Mouse (Mus musculus) C2C12 (cell line): Measurements from ENCODE around the gene Tbxas1. TPM values are rescaled to one million over a fixed set of nuclear protein-coding genes. Genes with fewer than 3 reads are reported as not detected.

Source experiments
- H3K27me3 ChIP-seq: one replicate; pipeline ENCODE4 v1.6.1; 2011; ENCODE audit not compliant: control insufficient read depth, insufficient read depth, insufficient read length
- H3K36me3 ChIP-seq: one replicate; pipeline ENCODE4 v1.6.1; 2011; ENCODE audit not compliant: control insufficient read depth, insufficient read depth
- H3K4me3 ChIP-seq: one replicate; pipeline ENCODE4 v1.5.1; 2011; ENCODE audit warnings: mild to moderate bottlenecking, control low read depth; ENCODE audit not compliant: poor library complexity, insufficient read depth, severe bottlenecking
- H3K79me2 ChIP-seq: one replicate; pipeline ENCODE4 v1.6.1; 2011; ENCODE audit not compliant: control insufficient read depth, insufficient read depth
- H3K79me3 ChIP-seq: one replicate; pipeline ENCODE4 v1.6.1; 2011; ENCODE audit warnings: low read depth, control low read depth
- H3ac ChIP-seq: one replicate; pipeline ENCODE3; 2011; ENCODE audit warnings: low read depth; ENCODE audit not compliant: control insufficient read depth, insufficient read length
- CEBPB ChIP-seq: IDR thresholded peaks from one replicate; pipeline ENCODE4 v1.6.1; 2011; ENCODE audit warnings: low read depth, mild to moderate bottlenecking, control low read depth, moderate library complexity
- CTCF ChIP-seq: IDR thresholded peaks from one replicate; pipeline ENCODE4 v1.5.1; 2011; ENCODE audit not compliant: control insufficient read depth, insufficient read depth, insufficient read length
- FOSL1 ChIP-seq: IDR thresholded peaks from one replicate; pipeline ENCODE4 v1.8.0; 2011; ENCODE audit warnings: mild to moderate bottlenecking, low read length; ENCODE audit not compliant: poor library complexity, insufficient read depth, severe bottlenecking
- MAX ChIP-seq: IDR thresholded peaks from one replicate; pipeline ENCODE4 v1.6.1; 2011; ENCODE audit warnings: mild to moderate bottlenecking, control low read depth
- MYOD1 ChIP-seq: IDR thresholded peaks from one replicate; pipeline ENCODE4 v1.6.1; 2011; ENCODE audit warnings: low read depth; ENCODE audit not compliant: control insufficient read depth, insufficient read length
- MYOG ChIP-seq: IDR thresholded peaks from one replicate; pipeline ENCODE4 v1.6.1; 2011; ENCODE audit not compliant: control insufficient read depth, insufficient read length; ENCODE audit errors: extremely low read depth
- USF1 ChIP-seq: IDR thresholded peaks from one replicate; pipeline ENCODE4 v1.6.1; 2011; ENCODE audit warnings: low read depth, mild to moderate bottlenecking, control low read depth, moderate library complexity
- polyA plus RNA-seq: library from polyadenylated mRNA; unstranded; fragments of >200 nt; fragmentation: generic; extraction: Trizol; gene quantifications from one replicate; pipeline ENCODE4 v1.2.1, GENCODE M21; 2012; ENCODE audit warnings: missing spikeins

The Tbxas1 gene
- polyA plus RNA-seq, 1 experiment = 0.06 TPM

DNA sequence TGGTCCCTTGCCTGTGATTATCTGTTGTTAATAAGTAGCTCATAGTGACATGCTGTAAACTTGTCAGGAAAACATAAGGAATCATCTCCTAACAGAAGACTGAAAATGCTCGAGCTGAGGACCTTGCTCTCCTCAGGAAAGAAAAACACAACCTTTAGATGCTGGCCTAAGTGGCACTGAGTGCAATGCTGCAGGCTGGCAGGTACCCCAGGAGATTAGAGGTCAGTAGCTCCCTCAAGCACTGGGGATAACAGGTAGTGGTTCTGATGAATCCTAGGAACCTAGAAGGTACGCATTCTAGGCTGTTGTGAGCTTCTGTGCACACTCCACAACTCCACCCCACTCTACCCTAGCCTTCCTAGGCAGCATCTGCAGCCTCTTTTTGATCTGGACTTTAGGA is 8.4 kb upstream of the Tbxas1 start:
- peaks cover 54% of the 10 kb centered on the region for H3K79me3 ChIP-seq
- H3K79me2 ChIP-seq = peaks cover 99% of the 10 kb centered on the region
- peaks cover 9% of the 10 kb centered on the region for H3K36me3 ChIP-seq
- no peaks in the 10 kb centered on the region for H3K27me3 ChIP-seq
- no peak overlapping the region for H3K4me3 ChIP-seq
- H3ac ChIP-seq = no peak overlapping the region
- TF ChIP-seq MYOD1 (no peak), CTCF (no peak), MYOG (no peak), FOSL1 (no peak), MAX (no peak), CEBPB (no peak), USF1 (no peak)

GRCm38 (mm10) chr6:38867291-38867690 is 7.9 kb upstream of the Tbxas1 start:
- no peaks in the 10 kb centered on the region for H3K27me3 ChIP-seq
- TF ChIP-seq MYOD1 = no peak
- TF ChIP-seq CEBPB = no peak
- no peak for TF ChIP-seq MYOG
- TF ChIP-seq USF1 = no peak
- TF ChIP-seq FOSL1 = no peak
- TF ChIP-seq CTCF = no peak
- TF ChIP-seq MAX = no peak
- H3ac ChIP-seq = no peak overlapping the region
- H3K79me2 ChIP-seq = peaks cover 99% of the 10 kb centered on the region
- peaks cover 53% of the 10 kb centered on the region for H3K79me3 ChIP-seq
- peaks cover 9% of the 10 kb centered on the region for H3K36me3 ChIP-seq
- no peak overlapping the region for H3K4me3 ChIP-seq

- Histone ChIP-seq H3K27me3 (no peaks in the 10 kb centered on the region), H3K36me3 (peaks cover 9% of the 10 kb centered on the region), H3ac (no peak overlapping the region), H3K79me2 (peaks cover 99% of the 10 kb centered on the region), H3K79me3 (peaks cover 61% of the 10 kb centered on the region), H3K4me3 (no peak overlapping the region)
- no peak for TF ChIP-seq FOSL1
- no peak for TF ChIP-seq MAX
- TF ChIP-seq MYOD1 = no peak
- TF ChIP-seq CEBPB = no peak
- no peak for TF ChIP-seq MYOG
- no peak for TF ChIP-seq USF1
- TF ChIP-seq CTCF = no peak
These were observed 6.2 kb upstream of the Tbxas1 start for GRCm38 (mm10) chr6:38868974-38869373.

DNA sequence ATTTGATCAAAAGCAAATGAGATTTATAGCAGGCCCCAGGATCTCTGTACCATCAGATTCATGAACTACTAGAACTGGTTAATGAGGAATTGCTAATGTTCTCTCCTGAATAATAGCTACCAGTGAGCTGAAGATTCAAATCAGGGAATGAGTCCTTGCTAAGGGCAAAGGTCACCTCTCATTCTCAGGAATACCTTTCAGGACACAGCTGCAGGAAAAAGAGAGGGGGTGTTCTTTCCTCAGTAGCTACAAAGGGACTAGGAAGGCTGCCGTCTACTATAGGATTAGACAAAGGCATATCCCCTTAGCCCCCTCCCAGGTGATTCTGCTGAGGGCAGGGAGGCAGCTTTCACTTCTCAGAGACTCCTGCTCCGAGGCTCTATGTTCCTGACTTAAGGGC is 5.1 kb upstream of the Tbxas1 start:
- TF ChIP-seq FOSL1 (no peak), MYOG (no peak), MAX (no peak), CEBPB (no peak), MYOD1 (no peak), CTCF (no peak), USF1 (no peak)
- Histone ChIP-seq H3K27me3 (no peaks in the 10 kb centered on the region), H3K79me3 (peaks cover 57% of the 10 kb centered on the region), H3ac (no peak overlapping the region), H3K36me3 (peaks cover 9% of the 10 kb centered on the region), H3K79me2 (peaks cover 99% of the 10 kb centered on the region), H3K4me3 (no peak overlapping the region)

GRCm38 (mm10) chr6:38871051-38871450 is 4.2 kb upstream of the Tbxas1 start:
- TF ChIP-seq FOSL1 (no peak), CTCF (no peak), USF1 (no peak), MAX (no peak), MYOG (no peak), CEBPB (no peak), MYOD1 (no peak)
- peaks cover 9% of the 10 kb centered on the region for H3K36me3 ChIP-seq
- H3ac ChIP-seq = no peak overlapping the region
- H3K79me2 ChIP-seq = peaks cover 97% of the 10 kb centered on the region
- peaks cover 51% of the 10 kb centered on the region for H3K79me3 ChIP-seq
- no peak overlapping the region for H3K4me3 ChIP-seq
- no peaks in the 10 kb centered on the region for H3K27me3 ChIP-seq

GRCm38 (mm10) chr6:38873316-38873715 is 1.9 kb upstream of the Tbxas1 start:
- peaks cover 9% of the 10 kb centered on the region for H3K36me3 ChIP-seq
- no peak overlapping the region for H3K4me3 ChIP-seq
- H3K27me3 ChIP-seq = no peaks in the 10 kb centered on the region
- peaks cover 40% of the 10 kb centered on the region for H3K79me3 ChIP-seq
- H3ac ChIP-seq = no peak overlapping the region
- H3K79me2 ChIP-seq = peaks cover 74% of the 10 kb centered on the region
- TF ChIP-seq MYOD1 (no peak), CTCF (no peak)
